Mouse (Mus musculus) testis, postnatal 10 days (tissue): Measurements from ENCODE around the gene Olfr1186.
"Not testable (repeated sequence)": the region's sequence is repeated elsewhere in the genome, so short reads cannot be mapped to it uniquely, and the experiment has no call there.

ENCODE experiments used
- DNase-seq: peaks from one replicate; pipeline ENCODE4 v3.0.0; 2021; ENCODE audit warnings: low spot score

Gene Olfr1186

GRCm38 (mm10) chr2:88518251-88518650 lies at the start of gene Olfr1186:
TSS of gene Olfr1186 (plus strand) at chr2:88518551.
- DNase-seq: no peak

- DNase-seq: no peak
Measured at GRCm38 (mm10) chr2:88483298-88483697, 35.1 kb upstream of the Olfr1186 start, which contains the start of gene Olfr1184. TSS of gene Olfr1184 (plus strand) at chr2:88483598.

- DNase-seq: no peak
Measured at GRCm38 (mm10) chr2:88493020-88493419, 25.3 kb upstream of the Olfr1186 start, which contains the start of gene Olfr1185-ps1. TSS of gene Olfr1185-ps1 (plus strand) at chr2:88493320.

GRCm38 (mm10) chr2:88525720-88526119 lies 7.4 kb downstream of the Olfr1186 start:
- DNase-seq: no peak

- no peak for DNase-seq
Measured at GRCm38 (mm10) chr2:88556635-88557034, 38.3 kb downstream of the Olfr1186 start, which contains the start of gene Olfr1188. TSS of gene Olfr1188 (plus strand) at chr2:88556935.

- not testable (repeated sequence) for DNase-seq
Measured at GRCm38 (mm10) chr2:88572696-88573095, 54.3 kb downstream of the Olfr1186 start.
